Mouse (Mus musculus) intestine, embryonic 16.5 days (tissue): ENCODE measurements around the gene Mei1. TPM values are rescaled to one million over a fixed set of nuclear protein-coding genes. Genes with fewer than 3 reads are reported as not detected.

Experiments
- ATAC-seq: fragments of 200-750 bp; cut with Nextera tagmentation; 2 replicates; pipeline ENCODE4 v1.8.0; 2017; ENCODE audit warnings: moderate TSS enrichment, moderate library complexity
- H3K27ac ChIP-seq: fragments of 300-500 bp; sonication (generic); 2 replicates; pipeline ENCODE4 v1.5.1; 2014; ENCODE audit warnings: mild to moderate bottlenecking, low read length
- H3K27me3 ChIP-seq: fragments of 300-500 bp; sonication (generic); replicated peaks from 2 replicates; pipeline ENCODE4 v1.6.1; 2014; ENCODE audit warnings: low read length, control low read depth, mixed read lengths; ENCODE audit not compliant: control insufficient read depth, insufficient read depth
- H3K36me3 ChIP-seq: fragments of 300-500 bp; sonication (generic); 2 replicates; pipeline ENCODE4 v1.6.1; 2014; ENCODE audit warnings: low read length, control low read depth; ENCODE audit not compliant: control insufficient read depth, insufficient read depth
- H3K4me1 ChIP-seq: fragments of 300-500 bp; sonication (generic); 2 replicates; pipeline ENCODE4 v1.6.1; 2014; ENCODE audit warnings: low read length, control low read depth, mixed read lengths; ENCODE audit not compliant: control insufficient read depth, insufficient read depth
- H3K4me2 ChIP-seq: fragments of 300-500 bp; sonication (generic); 2 replicates; pipeline ENCODE4 v1.6.1; 2014; ENCODE audit warnings: low read depth, low read length, control low read depth
- H3K4me3 ChIP-seq: fragments of 300-500 bp; sonication (generic); 2 replicates; pipeline ENCODE4 v1.5.1; 2014; ENCODE audit warnings: mild to moderate bottlenecking, low read length
- H3K9ac ChIP-seq: fragments of 300-500 bp; sonication (generic); 2 replicates; pipeline ENCODE4 v1.6.1; 2014; ENCODE audit warnings: low read depth, low read length
- H3K9me3 ChIP-seq: fragments of 300-500 bp; sonication (generic); 2 replicates; pipeline ENCODE4 v1.6.1; 2016; ENCODE audit warnings: low read length, control low read depth; ENCODE audit not compliant: control insufficient read depth
- WGBS: fragments of 180-500 bp; shearing (Covaris S2); extraction: QIAGEN DNeasy Blood & Tissue Kit; methylation state at CpG from one replicate; pipeline ENCODE4 v1.1.7; 2014; 5-methylcytosine and 5-hydroxymethylcytosine counted together
- polyA plus RNA-seq: library from polyadenylated mRNA; unstranded; fragments of >200 nt; fragmentation: Nextera tagmentation; extraction: Ambion mirVana; gene quantifications from 2 replicates; pipeline ENCODE4 v1.2.1, GENCODE M21; 2015

The Mei1 gene
- polyA plus RNA-seq, 1 experiment from 2014 or later, result not detected

- Histone ChIP-seq H3K9me3 (no peaks in the 10 kb centered on the region), H3K27me3 (no peaks in the 10 kb centered on the region), H3K4me3 (no peak overlapping the region), H3K36me3 (peaks cover 3% of the 10 kb centered on the region; the same call in 1 of the 2 replicates), H3K4me1 (peaks cover 13% of the 10 kb centered on the region), H3K4me2 (no peak overlapping the region), H3K9ac (no peak overlapping the region), H3K27ac (no peak overlapping the region)
- ATAC-seq, result no peak
- 98% methylated on average over 7 of the region's 7 CpGs for WGBS
Measured at GRCm38 (mm10) chr15:82044166-82044784, 25.5 kb upstream of the Mei1 start.

- peaks cover 3% of the 10 kb centered on the region; the same call in 1 of the 2 replicates for H3K36me3 ChIP-seq
- H3K4me1 ChIP-seq, result peaks cover 13% of the 10 kb centered on the region
- no peaks in the 10 kb centered on the region for H3K9me3 ChIP-seq
- peak overlapping the region; percentile 90 for H3K4me2 ChIP-seq
- WGBS, result 1% methylated on average over 26 of the region's 26 CpGs
- H3K27ac ChIP-seq, result no peak overlapping the region
- no peaks in the 10 kb centered on the region for H3K27me3 ChIP-seq
- peak overlapping the region; percentile 99 for H3K9ac ChIP-seq
- H3K4me3 ChIP-seq, result peak overlapping the region; percentile 99
- peak; percentile 16; the same call in 1 of the 2 replicates for ATAC-seq
Measured at GRCm38 (mm10) chr15:82046246-82046891, 23.4 kb upstream of the Mei1 start.

- peak; percentile 91 for ATAC-seq
- H3K4me3 ChIP-seq, result peak within 1 kb of the TSS; percentile 99
- WGBS, result under 1% methylated on average over 74 of the region's 74 CpGs
- H3K9ac ChIP-seq, result peak within 1 kb of the TSS; percentile 99
- H3K36me3 ChIP-seq, result peaks cover 3% of the 10 kb centered on the region; the same call in 1 of the 2 replicates
- H3K9me3 ChIP-seq, result no peaks in the 10 kb centered on the region
- H3K4me2 ChIP-seq, result peak within 1 kb of the TSS; percentile 90
- no peaks in the 10 kb centered on the region for H3K27me3 ChIP-seq
- peaks cover 13% of the 10 kb centered on the region for H3K4me1 ChIP-seq
- H3K27ac ChIP-seq, result peak within 1 kb of the TSS; percentile 85
Measured at GRCm38 (mm10) chr15:82047080-82047883, 22.5 kb upstream of the Mei1 start, which contains the start of gene Snu13. Gene Snu13, minus strand, starts transcription at chr15:82047598.

GRCm38 (mm10) chr15:82052544-82052943 is 17.3 kb upstream of the Mei1 start:
- no peak for ATAC-seq
- no peak overlapping the region for H3K4me2 ChIP-seq

GRCm38 (mm10) chr15:82058719-82059201 is 11.0 kb upstream of the Mei1 start, which contains the start of gene 4930407I10Rik:
Gene 4930407I10Rik, plus strand, starts transcription at chr15:82059151.
- H3K36me3 ChIP-seq, result no peaks in the 10 kb centered on the region
- H3K4me1 ChIP-seq, result no peaks in the 10 kb centered on the region
- H3K27ac ChIP-seq, result no peak within 1 kb of the TSS
- no peak for ATAC-seq
- H3K27me3 ChIP-seq, result peaks cover 7% of the 10 kb centered on the region; the same call in 1 of the 2 replicates
- H3K9ac ChIP-seq, result no peak within 1 kb of the TSS
- WGBS, result 76% methylated on average over 1 of the region's 1 CpGs
- H3K9me3 ChIP-seq, result no peaks in the 10 kb centered on the region
- H3K4me3 ChIP-seq, result no peak within 1 kb of the TSS
- no peak within 1 kb of the TSS for H3K4me2 ChIP-seq

More at GRCm38 (mm10) chr15:82052544-82052943, 17.3 kb upstream of the Mei1 start:
- H3K9me3 ChIP-seq, result no peaks in the 10 kb centered on the region
- no peaks in the 10 kb centered on the region; the same call in 1 of the 2 replicates for H3K4me1 ChIP-seq
- WGBS, result 65% methylated on average over 5 of the region's 5 CpGs
- H3K4me3 ChIP-seq, result no peak overlapping the region
- H3K27ac ChIP-seq, result no peak overlapping the region
- H3K9ac ChIP-seq, result no peak overlapping the region
- no peaks in the 10 kb centered on the region for H3K27me3 ChIP-seq
- H3K36me3 ChIP-seq, result no peaks in the 10 kb centered on the region

GRCm38 (mm10) chr15:82063909-82064308 is 5.9 kb upstream of the Mei1 start:
- H3K4me3 ChIP-seq, result no peak overlapping the region
- H3K4me1 ChIP-seq, result no peaks in the 10 kb centered on the region
- no peaks in the 10 kb centered on the region for H3K36me3 ChIP-seq
- H3K9me3 ChIP-seq, result no peaks in the 10 kb centered on the region
- H3K27ac ChIP-seq, result no peak overlapping the region
- no peak for ATAC-seq
- no peak overlapping the region for H3K4me2 ChIP-seq
- H3K9ac ChIP-seq, result no peak overlapping the region
- 61% methylated on average over 14 of the region's 14 CpGs for WGBS
- H3K27me3 ChIP-seq, result peaks cover 23% of the 10 kb centered on the region; the same call in 1 of the 2 replicates

GRCm38 (mm10) chr15:82065511-82065910 is 4.3 kb upstream of the Mei1 start:
- no peak overlapping the region for H3K4me3 ChIP-seq
- WGBS, result 16% methylated on average over 7 of the region's 7 CpGs
- H3K4me1 ChIP-seq, result 0 out of 2 replicates have a peak, but pooled peaks cover 3% of the 10 kb centered on the region
- no peaks in the 10 kb centered on the region for H3K9me3 ChIP-seq
- H3K9ac ChIP-seq, result no peak overlapping the region
- peak; percentile 59; the same call in 1 of the 2 replicates for ATAC-seq
- H3K27ac ChIP-seq, result no peak overlapping the region
- H3K27me3 ChIP-seq, result peaks cover 38% of the 10 kb centered on the region
- no peaks in the 10 kb centered on the region for H3K36me3 ChIP-seq
- no peak overlapping the region for H3K4me2 ChIP-seq

- no peaks in the 10 kb centered on the region for H3K36me3 ChIP-seq
- ATAC-seq, result no peak
- no peak overlapping the region for H3K4me3 ChIP-seq
- H3K27ac ChIP-seq, result no peak overlapping the region
- no peak overlapping the region for H3K9ac ChIP-seq
- 88% methylated on average over 26 of the region's 26 CpGs for WGBS
- no peaks in the 10 kb centered on the region for H3K9me3 ChIP-seq
- peaks cover 29% of the 10 kb centered on the region for H3K27me3 ChIP-seq
- H3K4me2 ChIP-seq, result no peak overlapping the region
- H3K4me1 ChIP-seq, result 0 out of 2 replicates have a peak, but pooled peaks cover 3% of the 10 kb centered on the region
Measured at GRCm38 (mm10) chr15:82071816-82072469, 2.1 kb downstream of the Mei1 start.
